Mouse (Mus musculus) kidney, adult 9 months (tissue): ENCODE data around the gene Ccdc3.
A peak's percentile ranks its signal among the peaks of the same experiment; 100 is the strongest.

Experiments used
- DNase-seq: peaks from one replicate; pipeline ENCODE4 v3.0.0; 2022

The Ccdc3 gene

DNA sequence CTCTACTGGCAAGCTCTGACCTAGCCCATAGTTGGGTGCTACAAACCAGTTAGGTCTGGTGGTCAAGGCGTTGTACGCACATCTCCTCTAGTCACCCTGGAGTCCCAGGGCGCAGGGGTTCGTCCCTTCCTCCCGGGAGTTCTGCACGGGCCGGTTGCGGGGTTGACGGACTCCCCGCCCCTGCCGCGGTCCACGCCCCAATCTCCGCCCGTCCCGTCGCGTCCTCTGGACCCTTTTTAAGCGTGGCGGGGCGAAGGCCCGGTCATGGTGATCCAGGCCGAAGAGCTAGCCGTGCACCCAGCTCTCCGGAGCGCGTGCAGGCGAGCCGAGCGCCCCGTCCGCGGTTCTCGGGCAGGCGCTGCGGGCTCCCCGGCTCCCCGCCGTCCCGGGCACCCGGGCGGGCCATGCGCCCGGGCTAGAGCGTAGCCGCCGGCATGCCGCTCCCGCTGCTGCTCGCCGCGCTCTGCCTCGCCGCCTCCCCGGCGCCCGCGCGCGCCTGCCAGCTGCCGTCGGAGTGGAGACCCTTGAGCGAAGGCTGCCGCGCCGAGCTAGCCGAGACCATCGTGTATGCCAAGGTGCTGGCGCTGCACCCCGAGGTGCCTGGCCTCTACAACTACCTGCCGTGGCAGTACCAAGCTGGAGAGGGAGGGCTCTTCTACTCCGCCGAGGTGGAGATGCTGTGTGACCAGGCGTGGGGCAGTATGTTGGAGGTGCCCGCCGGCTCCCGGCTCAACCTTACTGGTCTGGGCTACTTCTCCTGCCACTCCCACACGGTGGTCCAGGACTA lies at the start of gene Ccdc3:
Gene Ccdc3, plus strand, starts transcription at position 277 of the 787 bp plus-strand sequence.
- DNase-seq, result peak; percentile 32

DNA sequence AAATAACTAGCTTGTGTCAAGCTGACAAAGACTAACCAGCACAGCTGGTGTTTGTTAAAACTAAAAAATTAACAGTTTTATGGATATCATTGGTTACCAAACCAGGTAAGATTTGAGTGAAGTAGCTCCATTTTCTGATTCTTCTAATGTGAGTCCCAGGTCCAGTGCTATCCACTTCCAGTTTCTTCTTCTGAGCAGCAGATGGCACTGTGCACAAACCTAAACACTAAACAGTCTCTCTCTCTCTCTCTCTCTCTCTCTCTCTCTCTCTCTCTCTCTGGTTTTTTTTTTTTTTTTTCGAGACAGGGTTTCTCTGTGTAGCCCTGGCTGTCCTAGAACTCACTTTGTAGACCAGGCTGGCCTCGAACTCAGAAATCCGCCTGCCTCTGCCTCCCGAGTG lies 47.2 kb upstream of the Ccdc3 start:
- DNase-seq, result peak; percentile 42

GRCm38 (mm10) chr2:5094876-5095275 lies 42.7 kb upstream of the Ccdc3 start:
- no peak for DNase-seq

DNA sequence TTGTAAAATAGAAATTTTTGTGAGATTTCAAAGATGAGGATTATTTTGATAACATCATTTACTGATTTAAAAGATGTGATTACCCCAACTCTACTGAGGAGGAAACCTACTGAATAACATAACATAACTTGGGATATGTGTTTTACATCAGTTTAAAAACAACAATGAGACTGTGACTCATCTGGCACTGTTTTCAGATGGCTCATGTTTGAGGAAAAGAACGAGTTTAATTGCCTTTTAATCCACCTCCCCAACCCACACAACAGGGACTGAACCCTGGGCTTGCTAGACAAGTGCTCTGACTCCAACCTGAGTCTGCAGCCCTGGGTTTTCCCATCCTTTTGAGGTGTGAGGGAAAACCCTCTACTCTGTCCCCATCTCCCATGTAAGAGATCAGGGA lies 42.3 kb upstream of the Ccdc3 start:
- DNase-seq, result no peak

- DNase-seq, result no peak
Measured at GRCm38 (mm10) chr2:5097786-5098445, 39.7 kb upstream of the Ccdc3 start.

DNA sequence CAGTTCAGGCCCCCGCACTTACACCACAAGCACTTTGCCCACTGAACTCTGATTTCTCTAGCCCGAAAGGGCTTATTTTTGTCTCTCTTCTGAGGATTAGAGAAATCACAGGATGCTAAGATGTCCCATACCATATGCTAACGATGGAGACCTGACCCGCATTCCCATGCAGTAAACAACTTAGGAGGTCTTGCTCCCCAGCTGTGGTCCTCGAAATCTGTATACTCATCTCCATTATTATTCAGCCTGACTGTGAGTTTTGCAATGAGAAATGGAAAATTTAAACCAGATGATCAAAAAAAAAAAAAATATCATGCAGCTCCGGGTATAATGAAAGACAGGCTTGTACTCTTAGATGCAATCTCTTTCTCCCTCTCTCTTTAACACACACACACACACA lies 38.4 kb upstream of the Ccdc3 start:
- DNase-seq, result no peak

DNA sequence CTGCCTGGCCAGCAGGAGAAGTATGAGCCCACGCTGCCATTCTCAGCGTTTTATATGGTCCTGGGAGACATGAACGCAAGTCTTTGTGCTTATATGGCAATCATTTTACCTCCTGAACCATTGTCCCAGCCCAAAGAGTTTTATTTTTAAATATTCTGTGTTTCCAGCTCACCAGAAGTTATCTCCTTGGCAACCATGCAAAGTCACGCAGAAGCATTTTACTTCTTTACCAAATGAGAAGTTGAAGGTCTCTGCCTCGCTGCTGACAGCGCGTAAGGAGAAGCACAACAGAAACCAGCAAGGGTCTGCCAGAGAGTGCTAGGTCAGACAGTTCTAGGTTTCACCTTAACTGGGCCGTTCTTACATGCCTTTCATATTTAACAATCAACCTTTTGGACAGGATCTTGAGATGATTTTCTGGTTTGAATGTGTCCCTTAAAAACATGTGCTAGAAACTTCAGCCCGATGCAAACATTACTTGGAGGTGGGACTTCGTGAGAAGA lies 35.8 kb upstream of the Ccdc3 start:
- DNase-seq, result no peak

DNA sequence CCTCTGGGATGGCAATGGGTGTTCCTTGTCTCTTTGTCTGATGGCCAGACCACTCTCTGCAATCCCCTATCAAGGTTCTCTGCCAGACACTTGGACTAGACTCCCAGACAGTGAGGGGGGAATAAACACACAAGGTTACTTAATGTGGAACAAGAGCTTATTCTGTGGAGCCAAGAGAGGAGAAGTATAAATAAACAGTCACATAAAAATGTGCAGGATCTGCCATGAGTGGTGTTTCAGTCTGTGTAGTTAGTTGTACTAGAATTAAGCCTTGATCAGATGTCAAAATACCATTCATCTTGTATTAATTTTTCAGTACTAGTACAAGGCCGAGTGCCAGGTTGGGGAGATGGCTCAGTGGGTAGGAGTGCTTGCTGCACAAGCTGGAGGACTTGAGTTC lies 34.7 kb upstream of the Ccdc3 start:
- DNase-seq, result no peak

DNA sequence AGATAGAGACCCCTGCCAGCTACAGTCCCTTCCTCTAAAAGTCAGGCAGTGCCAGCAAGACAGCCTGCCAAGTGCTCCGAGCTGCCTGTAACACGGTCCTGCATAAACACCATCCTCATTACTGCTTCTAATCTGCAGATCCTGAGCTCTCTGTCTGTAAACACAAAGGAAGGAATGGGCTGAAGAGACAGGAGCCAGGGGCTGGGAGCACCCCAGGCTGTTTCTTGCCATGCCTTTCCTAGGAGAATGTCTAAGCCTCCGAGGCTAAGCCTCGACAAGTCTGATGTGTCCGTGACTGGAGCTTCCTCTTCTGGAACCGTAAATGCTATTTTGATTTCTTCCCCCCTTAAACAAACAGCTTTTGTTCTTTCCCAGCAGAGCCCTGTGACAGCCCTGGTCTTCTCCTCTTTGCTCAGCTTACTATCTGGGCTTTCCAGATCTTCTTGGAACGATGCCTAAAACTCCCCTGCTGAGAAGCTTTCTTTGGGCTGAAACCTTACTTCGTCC lies 24.7 kb upstream of the Ccdc3 start:
- DNase-seq, result no peak

DNA sequence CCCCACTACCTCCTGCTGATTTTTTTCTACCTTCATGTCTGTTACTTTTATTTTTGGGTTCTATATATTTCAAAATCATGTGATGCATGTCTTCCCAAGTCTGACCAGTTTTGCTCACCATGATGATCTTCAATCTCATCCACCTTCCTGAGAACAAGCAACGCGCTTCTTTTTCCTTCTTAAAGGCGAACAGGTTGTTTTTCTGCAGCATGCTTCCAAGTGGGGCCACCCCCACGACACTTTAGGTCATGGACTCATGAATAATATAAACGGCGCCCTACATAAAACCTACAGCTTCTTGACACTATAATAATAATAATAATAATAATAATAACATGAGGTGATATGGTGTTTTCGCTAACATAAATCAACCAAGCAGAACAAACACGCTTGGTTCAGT lies 23.2 kb upstream of the Ccdc3 start:
- no peak for DNase-seq

DNA sequence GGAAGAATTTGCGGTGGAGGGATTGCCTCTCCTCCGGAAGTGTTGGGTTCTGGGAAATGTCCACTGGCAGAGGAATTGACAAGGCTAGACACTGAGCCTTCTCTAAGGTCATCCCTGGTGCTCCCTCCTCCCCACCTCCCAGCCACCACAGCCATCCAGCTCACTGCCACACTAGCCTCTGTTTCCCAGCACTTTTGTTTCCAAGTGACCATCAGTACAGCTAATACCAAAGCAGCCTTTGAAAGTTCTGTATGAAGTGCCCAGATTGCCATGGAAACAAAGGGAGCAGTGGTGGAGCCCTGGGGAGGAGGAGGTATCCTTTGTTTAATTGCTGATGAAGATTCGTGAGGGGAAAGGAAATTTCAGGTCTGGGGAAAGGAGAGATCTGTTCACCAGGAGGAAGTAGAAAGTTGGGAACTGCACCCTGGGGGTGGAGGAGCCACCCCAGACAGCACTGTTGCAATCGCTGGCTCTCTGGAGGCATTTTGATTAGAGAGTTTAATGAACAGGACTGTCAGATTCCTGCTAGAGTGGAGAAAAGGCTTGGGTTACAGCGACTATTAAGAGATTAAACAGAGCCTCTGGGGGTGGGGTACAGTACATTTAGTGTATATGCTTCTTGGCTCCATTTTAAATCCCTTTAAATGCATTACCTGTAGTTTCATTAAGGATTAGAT lies 20.6 kb upstream of the Ccdc3 start:
- no peak for DNase-seq

DNA sequence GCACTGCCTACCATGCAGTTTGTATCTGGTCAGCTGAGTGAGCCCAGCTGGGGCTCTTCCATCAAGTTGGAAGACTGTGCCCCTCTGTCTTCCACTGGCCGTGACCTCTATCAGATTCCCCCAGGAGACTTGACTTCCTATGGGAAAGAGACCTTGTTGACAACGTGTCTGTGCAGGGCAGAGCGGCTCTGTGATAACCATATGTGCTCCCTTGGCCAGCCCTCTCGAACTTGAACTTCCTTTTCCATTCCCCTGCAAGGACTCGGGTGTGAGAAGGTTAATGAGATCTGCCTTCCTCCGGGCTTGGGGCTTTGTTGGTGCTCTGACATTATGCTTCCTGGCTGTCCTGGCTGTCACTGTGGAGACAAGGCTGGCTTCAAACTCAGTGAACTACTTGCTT lies 12.1 kb upstream of the Ccdc3 start:
- DNase-seq, result no peak

DNA sequence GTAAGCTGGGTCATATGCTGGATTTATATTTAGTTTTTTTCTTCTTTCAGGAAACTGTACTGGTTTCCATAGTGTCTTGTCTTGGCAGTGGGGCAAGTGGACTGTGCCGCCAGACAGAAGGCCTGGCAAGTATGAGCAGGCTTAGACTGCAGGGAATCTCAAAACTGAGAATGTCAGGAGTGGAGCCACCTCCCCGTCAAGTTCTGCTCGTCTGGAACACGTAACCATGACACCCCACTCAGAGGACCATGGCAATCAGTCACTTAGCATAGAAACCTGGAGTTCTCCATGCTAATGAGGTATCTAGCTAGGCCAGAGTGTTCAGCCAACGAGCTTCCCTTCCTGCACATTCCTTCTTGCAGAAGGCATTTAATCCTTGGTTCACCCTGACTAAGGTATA lies 10.2 kb upstream of the Ccdc3 start:
- DNase-seq, result no peak

GRCm38 (mm10) chr2:5129099-5129498 lies 8.5 kb upstream of the Ccdc3 start:
- DNase-seq, result peak; percentile 30

DNA sequence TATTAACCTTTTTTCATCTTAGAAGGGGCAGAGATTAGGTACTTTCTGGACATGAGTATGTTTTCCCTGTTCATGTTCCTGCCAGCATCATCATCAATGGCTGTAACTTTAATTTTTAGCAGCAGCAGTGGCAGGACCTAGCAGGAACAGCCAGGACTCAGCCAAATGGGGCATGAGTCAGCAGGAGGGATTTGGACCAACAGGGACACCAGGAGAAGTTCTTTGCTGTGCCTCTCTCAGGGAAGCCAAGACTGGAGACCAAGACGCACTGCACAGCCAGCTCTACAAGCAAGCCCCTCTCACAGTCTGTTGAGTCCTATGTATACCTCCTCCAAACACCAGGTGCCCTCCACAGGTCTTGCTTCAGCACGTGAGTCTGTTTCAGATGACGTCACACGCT lies 5.5 kb upstream of the Ccdc3 start:
- no peak for DNase-seq

DNA sequence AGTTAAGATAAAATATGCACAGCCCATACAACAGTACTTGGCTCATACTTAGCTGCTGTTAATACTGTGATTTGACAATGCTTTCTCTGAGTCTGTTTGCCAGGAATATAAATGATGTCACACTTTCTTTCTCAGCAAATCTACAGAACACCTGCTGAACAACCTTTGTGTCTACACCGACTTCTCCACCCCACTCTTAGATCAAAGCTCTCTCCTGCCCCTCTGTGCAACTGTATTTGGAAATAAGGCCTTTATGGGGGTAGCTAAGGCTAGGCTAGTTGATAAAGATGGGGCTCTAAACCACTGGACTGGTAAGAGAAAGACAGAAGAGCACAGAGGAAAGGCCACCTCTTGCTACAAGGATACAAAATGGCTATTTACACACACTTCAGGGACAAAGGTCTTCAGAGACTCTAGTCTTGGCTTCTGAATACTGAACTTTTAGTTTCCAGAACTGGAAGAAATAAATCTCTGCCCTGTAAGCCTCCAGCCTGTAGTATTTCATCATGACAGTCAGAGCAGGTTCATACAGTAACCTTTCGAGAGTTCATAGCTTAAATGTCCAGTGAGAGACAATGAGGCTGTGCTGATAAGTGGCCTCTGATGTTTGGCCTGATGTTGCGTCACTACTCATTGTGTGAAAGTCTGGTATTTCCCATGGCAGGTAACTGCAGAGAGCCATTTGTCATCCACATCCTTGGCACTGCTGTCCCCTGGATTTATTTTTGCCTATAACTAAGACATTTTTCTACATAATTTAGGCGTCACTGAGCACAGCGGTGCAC lies 2.4 kb upstream of the Ccdc3 start:
- peak; percentile 36 for DNase-seq

GRCm38 (mm10) chr2:5139961-5140360 lies 2.4 kb downstream of the Ccdc3 start:
- no peak for DNase-seq

GRCm38 (mm10) chr2:5144446-5144845 lies 6.9 kb downstream of the Ccdc3 start:
- DNase-seq, result no peak

DNA sequence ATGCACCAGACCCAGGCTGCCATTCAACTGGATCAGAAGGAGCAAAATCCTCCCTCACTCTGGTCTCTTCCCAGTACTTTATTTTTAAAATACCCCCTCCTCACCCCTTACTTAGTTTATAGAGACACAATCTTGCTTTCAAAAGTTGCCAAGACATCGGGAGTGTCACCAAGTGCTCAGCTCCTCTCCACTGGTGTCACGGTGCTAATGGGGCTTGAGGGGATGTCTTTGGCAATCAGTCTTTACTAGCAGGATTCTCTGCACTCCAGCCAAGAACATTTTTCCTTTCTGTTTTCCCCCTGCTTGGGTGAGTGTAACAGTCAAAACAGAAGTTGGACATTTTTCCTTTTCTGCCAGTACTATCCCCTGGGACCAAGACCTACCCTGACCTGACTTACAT lies 10.3 kb downstream of the Ccdc3 start:
- DNase-seq, result no peak

DNA sequence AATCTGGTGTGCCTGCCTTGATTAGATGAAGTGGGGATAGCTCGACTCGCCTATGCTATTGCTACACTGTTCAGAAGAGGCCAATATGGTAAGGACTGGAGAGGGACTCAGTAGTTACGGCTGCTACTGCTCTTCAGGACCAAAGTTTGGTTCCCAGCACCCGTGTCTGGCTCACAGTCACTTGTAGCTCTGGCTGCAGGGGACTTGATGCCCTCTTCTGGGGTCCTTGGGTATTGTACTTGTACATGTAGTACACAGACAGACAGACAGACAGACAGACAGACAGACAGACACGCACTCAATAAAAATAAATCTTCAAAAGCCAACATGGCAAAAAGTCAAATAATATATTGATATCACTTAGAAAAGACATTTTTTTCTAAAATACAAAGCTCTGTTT lies 17.1 kb downstream of the Ccdc3 start:
- no peak for DNase-seq

DNA sequence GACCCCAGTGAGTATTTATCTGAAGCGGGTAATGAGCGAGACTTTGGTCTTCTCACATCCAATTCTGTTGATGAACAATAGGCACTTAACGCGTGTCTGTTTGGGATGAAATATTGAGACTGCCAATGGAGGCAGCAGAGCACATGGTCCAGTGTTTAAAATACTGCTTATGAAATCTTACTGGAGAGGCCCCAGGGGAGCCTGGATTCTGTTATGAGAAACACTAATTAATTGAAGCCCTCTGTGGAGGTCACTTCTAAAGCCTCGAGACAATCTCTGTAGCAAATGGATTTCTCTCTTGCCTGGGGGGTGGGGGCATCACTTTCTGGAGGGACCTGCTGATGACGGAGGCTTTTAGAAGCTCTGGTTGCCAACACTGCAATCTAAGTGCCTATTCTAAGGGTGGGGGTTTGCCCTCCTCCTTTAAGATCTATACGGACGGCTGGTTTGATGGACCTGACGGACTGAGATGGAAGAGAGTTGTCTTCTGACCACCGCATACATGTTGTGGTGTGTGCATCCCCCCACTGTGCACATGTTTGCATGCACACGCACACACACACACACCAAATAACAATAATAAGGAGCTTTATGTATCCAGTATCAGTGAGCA lies 22.8 kb downstream of the Ccdc3 start:
- DNase-seq, result no peak

- DNase-seq, result no peak
Measured at GRCm38 (mm10) chr2:5161002-5161745, 23.6 kb downstream of the Ccdc3 start.
